Mouse (Mus musculus) intestine, postnatal 0 days (tissue): ENCODE results near the gene Mdfi. TPM values are rescaled to one million over a fixed set of nuclear protein-coding genes. Genes with fewer than 3 reads are reported as not detected.

Source experiments
- ATAC-seq: fragments of 200-750 bp; cut with Nextera tagmentation; 2 replicates; pipeline ENCODE4 v1.8.0; 2017; ENCODE audit warnings: mild to moderate bottlenecking, moderate TSS enrichment, moderate library complexity
- H3K27ac ChIP-seq: fragments of 300-500 bp; sonication (generic); 2 replicates; pipeline ENCODE4 v1.5.1; 2014; ENCODE audit warnings: mild to moderate bottlenecking, low read depth, low read length, moderate library complexity
- H3K27me3 ChIP-seq: fragments of 300-500 bp; sonication (generic); replicated peaks from 2 replicates; pipeline ENCODE4 v1.6.1; 2014; ENCODE audit warnings: low read length, mixed read lengths; ENCODE audit not compliant: control insufficient read depth, insufficient read depth
- H3K36me3 ChIP-seq: fragments of 300-500 bp; sonication (generic); 2 replicates; pipeline ENCODE4 v1.6.1; 2014; ENCODE audit warnings: mild to moderate bottlenecking, moderate library complexity; ENCODE audit not compliant: control insufficient read depth, insufficient read depth
- H3K4me1 ChIP-seq: fragments of 300-500 bp; sonication (generic); replicated peaks from 2 replicates; pipeline ENCODE4 v1.6.1; 2014; ENCODE audit warnings: antibody characterized with exemption, low read length, mixed read lengths; ENCODE audit not compliant: control insufficient read depth, insufficient read depth
- H3K4me2 ChIP-seq: fragments of 300-500 bp; sonication (generic); replicated peaks from 2 replicates; pipeline ENCODE4 v1.6.1; 2014; ENCODE audit warnings: low read depth, mild to moderate bottlenecking, moderate library complexity
- H3K4me3 ChIP-seq: fragments of 300-500 bp; sonication (generic); 2 replicates; pipeline ENCODE4 v1.5.1; 2014; ENCODE audit warnings: low read depth, low read length
- H3K9ac ChIP-seq: fragments of 300-500 bp; sonication (generic); 2 replicates; pipeline ENCODE4 v1.6.1; 2014; ENCODE audit warnings: mild to moderate bottlenecking, low read depth, low read length
- H3K9me3 ChIP-seq: fragments of 300-500 bp; sonication (generic); 2 replicates; pipeline ENCODE4 v1.6.1; 2016; ENCODE audit warnings: mixed run types; ENCODE audit not compliant: control insufficient read depth
- CTCF ChIP-seq: sonication (generic); IDR thresholded peaks from 2 replicates; pipeline ENCODE4 v1.5.1; 2016; ENCODE audit warnings: low read depth, mild to moderate bottlenecking, control low read depth, antibody characterized with exemption, moderate library complexity
- WGBS: fragments of 180-500 bp; shearing (Covaris S2); extraction: QIAGEN DNeasy Blood & Tissue Kit; methylation state at CpG from one replicate; pipeline ENCODE4 v1.1.7; 2014; 5-methylcytosine and 5-hydroxymethylcytosine counted together
- polyA plus RNA-seq: library from polyadenylated mRNA; unstranded; fragments of >200 nt; fragmentation: Nextera tagmentation; extraction: Ambion mirVana; gene quantifications from 2 replicates; pipeline ENCODE4 v1.2.1, GENCODE M21; 2015

Gene Mdfi
- polyA plus RNA-seq, 1 experiment from 2014 or later: 2.1 TPM

DNA sequence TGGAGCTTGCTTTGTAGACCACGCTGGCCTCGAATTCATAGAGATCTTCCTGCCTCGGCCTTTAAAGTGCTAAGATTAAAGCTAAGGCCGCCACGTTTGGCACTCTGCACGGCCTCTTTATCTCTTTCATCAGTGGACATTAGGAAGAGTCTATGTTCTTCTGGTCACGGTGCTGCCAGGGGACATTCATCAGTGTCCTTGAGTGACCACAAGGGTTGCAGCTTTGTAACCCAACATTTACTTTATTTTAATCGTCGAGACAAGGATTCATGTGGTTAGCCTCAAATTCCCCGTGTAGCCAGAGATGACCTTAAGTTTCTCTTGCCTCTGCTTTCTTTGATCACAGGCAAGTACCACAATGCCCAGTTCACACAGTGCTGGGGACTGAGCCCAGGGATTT is 54.0 kb downstream of the Mdfi start:
- no peak overlapping the region for H3K9ac ChIP-seq
- no peaks in the 10 kb centered on the region for H3K9me3 ChIP-seq
- ATAC-seq: no peak
- no peaks in the 10 kb centered on the region for H3K27me3 ChIP-seq
- no peak overlapping the region for H3K4me3 ChIP-seq
- WGBS: 86% methylated on average over 10 of the region's 10 CpGs
- peaks cover 3% of the 10 kb centered on the region; the same call in 1 of the 2 replicates for H3K36me3 ChIP-seq
- TF ChIP-seq CTCF: no peak
- no peak overlapping the region for H3K4me2 ChIP-seq
- no peak overlapping the region for H3K27ac ChIP-seq
- H3K4me1 ChIP-seq: no peaks in the 10 kb centered on the region

- Histone ChIP-seq H3K27ac (no peak overlapping the region), H3K4me1 (no peaks in the 10 kb centered on the region), H3K9me3 (no peaks in the 10 kb centered on the region), H3K4me2 (no peak overlapping the region), H3K9ac (no peak overlapping the region), H3K36me3 (0 out of 2 replicates have a peak, but pooled peaks cover 3% of the 10 kb centered on the region), H3K27me3 (no peaks in the 10 kb centered on the region), H3K4me3 (no peak overlapping the region)
- no peak for ATAC-seq
- TF ChIP-seq CTCF: no peak
- WGBS: 60% methylated on average over 2 of the region's 2 CpGs
Measured at GRCm38 (mm10) chr17:47777141-47777540, 57.4 kb downstream of the Mdfi start.

- Histone ChIP-seq H3K9me3 (no peaks in the 10 kb centered on the region), H3K9ac (no peak overlapping the region), H3K27me3 (no peaks in the 10 kb centered on the region), H3K36me3 (0 out of 2 replicates have a peak, but pooled peaks cover 3% of the 10 kb centered on the region), H3K4me1 (no peaks in the 10 kb centered on the region), H3K4me2 (no peak overlapping the region), H3K4me3 (no peak overlapping the region), H3K27ac (no peak overlapping the region)
- no peak for ATAC-seq
- TF ChIP-seq CTCF: no peak
- WGBS: 61% methylated on average over 6 of the region's 6 CpGs
Measured at GRCm38 (mm10) chr17:47773604-47774003, 60.9 kb downstream of the Mdfi start.

GRCm38 (mm10) chr17:47769389-47770299 is 64.8 kb downstream of the Mdfi start:
- Histone ChIP-seq H3K4me3 (no peak overlapping the region), H3K4me2 (no peak overlapping the region), H3K27ac (no peak overlapping the region), H3K4me1 (no peaks in the 10 kb centered on the region), H3K36me3 (no peaks in the 10 kb centered on the region), H3K9me3 (no peaks in the 10 kb centered on the region), H3K9ac (no peak overlapping the region), H3K27me3 (no peaks in the 10 kb centered on the region)
- ATAC-seq: no peak
- WGBS: 78% methylated on average over 11 of the region's 11 CpGs
- TF ChIP-seq CTCF: no peak

GRCm38 (mm10) chr17:47768707-47769276 is 65.7 kb downstream of the Mdfi start:
- Histone ChIP-seq H3K4me2 (0 out of 2 replicates have a peak overlapping the region, but pooled peaks have one; percentile 9), H3K9me3 (no peaks in the 10 kb centered on the region), H3K27ac (no peak overlapping the region), H3K9ac (no peak overlapping the region), H3K4me1 (no peaks in the 10 kb centered on the region), H3K27me3 (no peaks in the 10 kb centered on the region), H3K36me3 (no peaks in the 10 kb centered on the region), H3K4me3 (no peak overlapping the region)
- peak; percentile 55 for TF ChIP-seq CTCF
- WGBS: 46% methylated on average over 12 of the region's 12 CpGs
- ATAC-seq: 0 out of 2 replicates have a peak, but pooled peaks have one; percentile 26

DNA sequence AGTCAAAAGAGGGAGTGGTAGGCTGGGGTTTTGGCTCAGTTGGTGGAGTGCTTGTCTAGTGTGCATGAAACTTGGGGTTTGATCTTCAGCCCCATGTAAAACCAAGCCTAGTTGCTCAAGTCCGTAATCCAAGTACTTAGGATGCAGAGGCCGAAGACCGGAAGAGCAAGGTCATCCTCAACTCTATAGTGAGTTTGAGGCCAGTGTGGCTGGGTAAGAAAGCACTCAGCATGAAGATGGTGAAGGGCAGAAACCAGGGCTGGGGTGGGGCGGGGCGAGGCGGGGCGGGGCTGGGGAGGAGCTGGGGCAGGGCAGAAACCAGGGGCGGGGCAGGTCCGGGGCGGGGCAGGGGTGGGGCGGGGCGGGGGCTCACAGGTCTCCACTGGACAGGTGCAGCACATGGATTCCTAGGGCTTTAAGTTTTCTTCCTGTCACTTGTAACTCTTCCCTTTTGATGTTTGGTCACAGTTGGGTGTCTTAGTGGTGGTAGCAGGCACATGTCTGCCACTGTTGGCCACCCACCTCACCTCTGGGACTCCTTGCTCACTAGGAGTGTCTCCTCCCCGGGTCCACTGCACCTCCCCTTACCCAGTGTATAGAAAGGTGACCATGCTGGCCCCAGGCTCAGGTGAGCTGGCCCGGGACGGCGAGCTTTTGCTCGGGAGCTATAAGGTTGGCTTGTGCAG is 66.9 kb downstream of the Mdfi start:
- TF ChIP-seq CTCF: no peak
- 31% methylated on average over 12 of the region's 17 CpGs for WGBS
- H3K27me3 ChIP-seq: no peaks in the 10 kb centered on the region
- H3K9me3 ChIP-seq: no peaks in the 10 kb centered on the region
- no peak overlapping the region for H3K4me3 ChIP-seq
- no peak overlapping the region; the same call in 1 of the 2 replicates for H3K4me2 ChIP-seq
- no peaks in the 10 kb centered on the region for H3K36me3 ChIP-seq
- no peak overlapping the region; the same call in 1 of the 2 replicates for H3K27ac ChIP-seq
- 0 out of 2 replicates have a peak, but pooled peaks cover 4% of the 10 kb centered on the region for H3K4me1 ChIP-seq
- no peak overlapping the region for H3K9ac ChIP-seq
- peak; percentile 48; the same call in 1 of the 2 replicates for ATAC-seq
